Mouse (Mus musculus): Measurements from ENCODE around the gene 2310061I04Rik. TPM values are rescaled to one million over a fixed set of nuclear protein-coding genes. Genes with fewer than 3 reads are reported as not detected.

The 2310061I04Rik gene
- 10 to 100 TPM; 46.1 to 55.6 TPM for polyA plus RNA-seq (2017; shearing (Covaris generic))

GRCm38 (mm10) chr17:35896781-35897643 lies at the start of gene 2310061I04Rik:
Gene 2310061I04Rik (minus strand): TSS chr17:35897431.

GRCm38 (mm10) chr17:35916297-35917142 lies 19.3 kb upstream of the 2310061I04Rik start, which contains the start of the genes Mrps18b and Ppp1r10:
Gene Mrps18b (minus strand): TSS chr17:35916389.
Gene Ppp1r10 (plus strand): TSS chr17:35916434.

DNA sequence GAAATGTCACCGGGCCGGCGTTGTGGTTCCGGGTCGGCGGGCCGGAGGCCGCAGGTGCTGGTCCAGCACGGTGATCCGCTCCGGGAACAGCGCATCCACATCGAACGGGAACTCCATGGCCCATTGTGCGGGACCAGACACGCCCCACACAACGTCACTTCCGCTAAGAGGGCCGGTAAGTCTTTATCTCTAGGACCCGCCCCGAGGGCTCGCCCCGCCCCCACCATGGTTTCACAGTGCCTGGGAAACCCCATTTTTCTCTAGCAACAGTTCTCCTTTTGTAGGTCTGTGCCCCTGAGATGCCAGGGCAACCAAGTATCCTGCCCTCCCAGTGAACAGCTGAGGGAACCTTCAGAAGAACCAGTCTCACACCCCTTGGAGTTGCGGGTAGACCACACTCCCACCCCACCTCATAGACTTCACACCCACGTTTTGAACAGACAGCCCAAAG lies 12.7 kb upstream of the 2310061I04Rik start, which contains the start of gene Atat1:
Atat1 (minus strand) TSS at position 157 of the 451 bp plus-strand sequence.

GRCm38 (mm10) chr17:35879245-35880057 lies 17.8 kb downstream of the 2310061I04Rik start, which contains the start of gene Dhx16:
Gene Dhx16 (plus strand): TSS chr17:35879819.

DNA sequence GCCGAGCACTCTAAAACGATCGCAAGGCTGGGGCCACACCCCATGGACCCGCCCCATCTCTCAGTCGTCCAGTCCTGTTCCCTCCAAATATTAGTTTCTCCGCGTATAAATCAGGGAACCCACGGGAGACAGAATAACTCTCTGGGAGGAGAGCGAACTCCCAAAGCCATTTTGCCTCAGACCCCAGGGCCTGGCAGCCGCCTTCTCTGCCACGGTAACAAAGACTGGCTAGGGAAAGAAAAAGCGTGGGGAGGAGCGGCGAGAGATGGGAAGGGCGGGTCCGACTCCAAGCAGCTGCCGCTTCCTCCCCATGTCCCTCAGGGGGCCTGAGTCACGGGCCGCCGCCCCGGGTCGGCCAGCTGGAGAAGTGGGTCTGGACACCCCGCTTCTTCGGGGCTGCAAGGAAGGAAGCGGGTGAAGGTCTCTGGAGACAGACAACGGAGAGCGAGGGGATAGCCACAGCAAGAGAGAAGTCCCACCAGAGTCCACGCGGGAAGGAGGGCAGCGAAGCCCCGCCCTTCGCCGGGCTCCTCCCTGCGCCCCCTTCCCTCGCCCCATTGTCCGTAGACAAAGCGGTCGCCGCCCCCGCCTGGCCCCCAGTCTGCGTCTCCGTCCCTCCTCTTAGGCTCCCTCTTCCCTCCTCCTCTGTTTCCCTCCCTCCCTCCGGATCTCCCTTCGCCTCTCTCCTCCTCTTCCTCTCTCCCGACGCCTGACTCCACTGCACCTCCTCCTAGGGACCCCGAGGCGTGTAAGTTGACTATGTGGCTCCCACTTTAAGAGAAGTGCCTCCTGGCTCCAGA lies 31.6 kb downstream of the 2310061I04Rik start, which contains the start of gene Ppp1r18:
Ppp1r18 (plus strand) TSS at position 113 of the 800 bp plus-strand sequence.

DNA sequence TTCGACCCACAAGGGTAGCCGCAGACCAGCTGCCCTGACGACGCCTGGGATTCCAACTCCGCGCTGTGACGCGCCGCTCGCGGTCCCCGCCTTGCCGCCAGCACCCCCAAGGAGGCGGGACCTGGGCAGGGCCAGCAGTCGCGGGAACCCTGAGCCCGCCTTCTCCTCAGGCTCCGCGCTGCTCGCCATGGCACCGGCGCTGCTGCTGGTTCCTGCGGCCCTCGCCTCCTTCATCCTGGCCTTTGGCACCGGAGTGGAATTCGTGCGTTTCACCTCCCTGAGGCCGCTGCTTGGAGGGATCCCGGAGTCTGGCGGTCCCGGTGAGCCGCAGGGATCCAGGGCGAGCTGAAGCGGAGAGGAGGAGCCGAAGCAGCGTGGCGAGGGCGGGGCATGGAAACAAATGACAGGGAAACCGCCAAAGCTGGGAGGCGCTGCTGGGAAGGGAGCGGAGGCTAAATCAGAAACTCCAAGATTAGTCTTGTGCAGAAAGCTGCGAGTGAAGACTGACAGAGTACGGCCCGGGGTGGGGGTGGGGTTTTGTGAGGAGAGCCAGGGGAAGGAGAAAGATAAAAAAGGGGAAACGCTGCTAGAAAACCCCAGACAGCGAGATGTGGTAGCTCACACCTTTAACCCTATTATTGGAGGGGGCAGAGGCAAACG lies 35.9 kb downstream of the 2310061I04Rik start, which contains the start of gene Nrm:
Nrm (plus strand) TSS at position 121 of the 660 bp plus-strand sequence.

Other genes starting within 250 kb of the 2310061I04Rik start
- 10 to 100 TPM; 27.1 to 30.7 TPM for gene Vars2, start 229.8 kb downstream of the 2310061I04Rik start, polyA plus RNA-seq (2017; shearing (Covaris generic))
- gene Gtf2h4, start 223.7 kb downstream of the 2310061I04Rik start, polyA plus RNA-seq (2017; shearing (Covaris generic)), result 10 to 100 TPM; 24.3 to 29.4 TPM
- 10 to 100 TPM in 1 of 2 experiments, 1 to 10 TPM in 1; 6.2 to 13.2 TPM for gene Ddr1, start 192.8 kb downstream of the 2310061I04Rik start, polyA plus RNA-seq (2017; shearing (Covaris generic))
- gene Ier3, start 75.7 kb downstream of the 2310061I04Rik start, polyA plus RNA-seq (2017; shearing (Covaris generic)), result 10 to 100 TPM in 1 of 2 experiments, 1 to 10 TPM in 1; 1.3 to 15.6 TPM
- gene Flot1, start 74.2 kb downstream of the 2310061I04Rik start, polyA plus RNA-seq (2017; shearing (Covaris generic)), result 10 to 100 TPM; 50.7 to 73.5 TPM
- 100 to 1,000 TPM in 1 of 2 experiments, 10 to 100 TPM in 1; 97.3 to 106 TPM for gene Tubb5, start 59.1 kb downstream of the 2310061I04Rik start, polyA plus RNA-seq (2017; shearing (Covaris generic))
- gene Mdc1, start 55.9 kb downstream of the 2310061I04Rik start, polyA plus RNA-seq (2017; shearing (Covaris generic)), result 10 to 100 TPM; 11.1 to 14.2 TPM
- gene Nrm, start 36.1 kb downstream of the 2310061I04Rik start, polyA plus RNA-seq (2017; shearing (Covaris generic)), result 10 to 100 TPM; 18.1 to 29.3 TPM
- gene Ppp1r18, start 31.8 kb downstream of the 2310061I04Rik start, polyA plus RNA-seq (2017; shearing (Covaris generic)), result 100 to 1,000 TPM; 514 to 647 TPM
- gene Dhx16, start 17.6 kb downstream of the 2310061I04Rik start, polyA plus RNA-seq (2017; shearing (Covaris generic)), result 10 to 100 TPM; 63.2 to 63.3 TPM
- 10 to 100 TPM; 17.2 to 20.9 TPM for gene Atat1, start 12.6 kb upstream of the 2310061I04Rik start, polyA plus RNA-seq (2017; shearing (Covaris generic))
- 10 to 100 TPM; 68.4 to 80.0 TPM for gene Mrps18b, start 19.0 kb upstream of the 2310061I04Rik start, polyA plus RNA-seq (2017; shearing (Covaris generic))
- 10 to 100 TPM; 51.4 to 69.4 TPM for gene Ppp1r10, start 19.0 kb upstream of the 2310061I04Rik start, polyA plus RNA-seq (2017; shearing (Covaris generic))
- 100 to 1,000 TPM; 127 to 153 TPM for gene Abcf1, start 72.3 kb upstream of the 2310061I04Rik start, polyA plus RNA-seq (2017; shearing (Covaris generic))
- gene Gnl1, start 82.4 kb upstream of the 2310061I04Rik start, polyA plus RNA-seq (2017; shearing (Covaris generic)), result 10 to 100 TPM; 72.7 to 92.0 TPM
- 10 to 100 TPM; 42.7 to 43.0 TPM for gene Prr3, start 82.8 kb upstream of the 2310061I04Rik start, polyA plus RNA-seq (2017; shearing (Covaris generic))
- 10 to 100 TPM; 21.7 to 27.2 TPM for gene H2-T24, start 123.1 kb upstream of the 2310061I04Rik start, polyA plus RNA-seq (2017; shearing (Covaris generic))
- gene H2-T23, start 135.4 kb upstream of the 2310061I04Rik start, polyA plus RNA-seq (2017; shearing (Covaris generic)), result 100 to 1,000 TPM; 636 to 770 TPM
- 100 to 1,000 TPM; 196 to 203 TPM for gene H2-T22, start 145.3 kb upstream of the 2310061I04Rik start, polyA plus RNA-seq (2017; shearing (Covaris generic))
- under 1 TPM; 0.31 to 0.40 TPM for gene Gm6034, start 145.5 kb upstream of the 2310061I04Rik start, polyA plus RNA-seq (2017; shearing (Covaris generic))
- not detected for gene Gm11127, start 160.9 kb upstream of the 2310061I04Rik start, polyA plus RNA-seq (2017; shearing (Covaris generic))
- 1 to 10 TPM in 1 of 2 experiments, under 1 TPM in 1; 0.40 to 1.5 TPM for gene Gm19684, start 224.2 kb upstream of the 2310061I04Rik start, polyA plus RNA-seq (2017; shearing (Covaris generic))
- gene Gm7030, start 232.0 kb upstream of the 2310061I04Rik start, polyA plus RNA-seq (2017; shearing (Covaris generic)), result not detected